22 mouse cellular contexts compared by ENCODE assay signal in the genomic region with DNA sequence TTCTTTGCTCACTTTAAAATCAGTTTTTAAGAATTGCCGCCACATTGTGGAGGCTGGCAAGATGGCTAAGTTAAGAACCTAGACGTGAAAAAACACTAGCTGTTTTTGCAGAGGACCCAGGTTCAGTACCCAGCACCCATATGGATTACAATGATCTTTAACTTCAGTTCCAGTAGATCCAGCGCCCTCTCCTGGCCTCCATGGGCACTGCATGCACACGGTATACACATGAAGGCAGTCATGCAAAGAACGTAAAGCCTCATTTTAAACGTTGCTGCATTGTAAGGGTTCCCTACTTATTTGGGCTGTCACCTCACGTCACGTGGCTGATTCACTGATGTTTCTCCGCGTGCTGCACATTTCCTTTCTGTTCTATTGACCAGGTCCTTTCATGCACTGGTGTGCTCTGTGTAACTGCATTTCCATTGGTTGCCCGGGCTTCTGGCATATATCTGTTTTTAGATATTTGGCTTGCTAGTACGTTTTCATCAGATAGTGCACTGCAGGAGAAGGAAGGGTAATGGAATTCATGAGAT. TPM values are rescaled to one million over a fixed set of nuclear protein-coding genes. Genes with fewer than 3 reads are reported as not detected.
DNase-seq lines count a peak whose midpoint lies in the region; TF ChIP-seq lines count a peak whose summit lies in the region.
"Had no signal": no experiment of that assay in that cellular context is flagged by ENCODE, and none has a peak within 500 bp of the region (broad histone marks: within the 10 kb centered on the region; RNA-seq: fewer than 3 reads in every experiment).

No protein-coding gene starts in this region.

- H3K4me3 ChIP-seq in layer of hippocampus, adult 2 months: no peak overlapping the region
- H3K4me3 ChIP-seq in cortical plate, adult 2 months (ENCODE audit: insufficient read depth, low read length): no peak overlapping the region
- H3K4me3 ChIP-seq: embryonic facial prominence, embryonic 13.5 days had no signal

- no peaks in the 10 kb centered on the region for H3K4me1 ChIP-seq in cortical plate, adult 2 months (ENCODE audit: control insufficient read depth, insufficient read depth, low read length)

- peak; percentile 60 for TF ChIP-seq CTCF in layer of hippocampus, adult 2 months (conservative IDR thresholded peaks at IDR 0.05)
- TF ChIP-seq CTCF in cortical plate, adult 2 months (IDR thresholded peaks at IDR 0.05; ENCODE audit: extremely low read depth, insufficient read depth, low read length): peak; percentile 17; the same call in 1 of the 2 replicates

- DNase-seq in layer of hippocampus, adult 2 months (ENCODE audit: low spot score in 2 of 2): no peak
- no peak for DNase-seq in layer of hippocampus, postnatal 10 days (ENCODE audit: low spot score in 2 of 2)
- DNase-seq in A20 (ENCODE audit: low read depth, low spot score): peak; percentile 32
- peak; percentile 17 to 28 for DNase-seq in B cell, adult 2 months
- DNase-seq in adrenal gland, postnatal 14 days: no peak
- no peak for DNase-seq in cerebellum, postnatal 10 days
- no peak for DNase-seq in embryo, embryonic 11 days
- DNase-seq: adrenal gland, postnatal 10 days; cerebellum, adult 18-20 months; heart, postnatal 14 days; lung, postnatal 36 days; right cerebral cortex, postnatal 25 days had no signal

- TF ChIP-seq POLR2A in cortical plate, adult 2 months (IDR thresholded peaks at IDR 0.05; ENCODE audit: extremely low read depth, insufficient read depth, low read length): no peak

- no peak overlapping the region for H3K27ac ChIP-seq in layer of hippocampus, adult 2 months
- H3K27ac ChIP-seq in cortical plate, adult 2 months (ENCODE audit: insufficient read depth, low read length): no peak overlapping the region
- H3K27ac ChIP-seq: embryonic facial prominence, embryonic 13.5 days had no signal

RNA-seq across cellular contexts. Expression of a gene that starts 8.3 kb away (rescaled TPM):
- not detected for total RNA-seq in layer of hippocampus, adult 2 months (2021)
- not detected for total RNA-seq in layer of hippocampus, postnatal 10 days (2021)
- not detected in 2 replicates for polyA plus RNA-seq in cortical plate, adult 2 months (2012; rRNA removed)
- total RNA-seq in adrenal gland, postnatal 14 days (2021): not detected in 2 replicates
- total RNA-seq: adrenal gland, postnatal 10 days; heart, postnatal 14 days; layer of hippocampus, adult 18-20 months had no signal
- polyA plus RNA-seq: embryonic facial prominence, embryonic 13.5 days; forebrain, embryonic 16.5 days; intestine, embryonic 16.5 days; limb, embryonic 11.5 days; midbrain, embryonic 16.5 days; neural tube, embryonic 14.5 days; Patski had no signal

RNA-seq across cellular contexts. Expression of a gene that starts 24.3 kb away (rescaled TPM):
- total RNA-seq in layer of hippocampus, adult 2 months (2021): not detected
- total RNA-seq in layer of hippocampus, postnatal 10 days (2021): not detected
- not detected in 2 replicates for polyA plus RNA-seq in cortical plate, adult 2 months (2012; rRNA removed)
- not detected in 2 replicates for total RNA-seq in adrenal gland, postnatal 14 days (2021)
- total RNA-seq: adrenal gland, postnatal 10 days; heart, postnatal 14 days; layer of hippocampus, adult 18-20 months had no signal
- polyA plus RNA-seq: gonadal fat pad, adult 2 months had no signal

Comparison
In these comparisons a context has a peak if more than half of its experiments do, and no peak if none do; other contexts are left out.
1. DNase-seq: peak in A20 (single experiment) and B cell, adult 2 months (2 of 2); none in layer of hippocampus, adult 2 months (0 of 2), layer of hippocampus, postnatal 10 days (0 of 2), adrenal gland, postnatal 14 days (single experiment), cerebellum, postnatal 10 days (0 of 2) and embryo, embryonic 11 days (single experiment).